9 mouse cellular contexts compared by ENCODE assay signal in genomic region chr16:8689979-8690656, GRCm38 (mm10). TPM values are rescaled to one million over a fixed set of nuclear protein-coding genes. Genes with fewer than 3 reads are reported as not detected.
DNase-seq lines count a peak whose midpoint lies in the region; ATAC-seq lines count a peak whose summit lies in the region.
"Had no signal": no experiment of that assay in that cellular context is flagged by ENCODE, and none has a peak within 500 bp of the region (broad histone marks: within the 10 kb centered on the region; RNA-seq: fewer than 3 reads in every experiment).

No protein-coding gene starts in this region.

- H3K9me3 ChIP-seq in midbrain, embryonic 16.5 days (replicated peaks; ENCODE audit: control insufficient read depth, low read length, poor library complexity, severe bottlenecking): no peaks in the 10 kb centered on the region
- no peaks in the 10 kb centered on the region for H3K9me3 ChIP-seq in midbrain, embryonic 10.5 days (replicated peaks)
- no peaks in the 10 kb centered on the region for H3K9me3 ChIP-seq in neural tube, embryonic 15.5 days (replicated peaks)

- peak; percentile 47 for DNase-seq in gastrocnemius, postnatal 10 days
- DNase-seq in gastrocnemius, adult 8-10 months (ENCODE audit: low spot score in 2 of 2): no peak
- no peak for DNase-seq in midbrain, embryonic 10.5 days (ENCODE audit: low spot score)
- DNase-seq in cerebellum, postnatal 14 days: peak; percentile 95 to 98
- no peak for DNase-seq in lung, postnatal 14 days
- no peak for DNase-seq in spleen, postnatal 14 days (ENCODE audit: low spot score in 2 of 2)

- no peak overlapping the region for H3K27ac ChIP-seq in midbrain, embryonic 16.5 days (ENCODE audit: low read length)
- no peak overlapping the region for H3K27ac ChIP-seq in midbrain, embryonic 10.5 days (replicated peaks)
- peak overlapping the region; percentile 37 for H3K27ac ChIP-seq in neural tube, embryonic 15.5 days (replicated peaks)

- no peaks in the 10 kb centered on the region for H3K27me3 ChIP-seq in midbrain, embryonic 16.5 days (ENCODE audit: control insufficient read depth, insufficient read depth, low read depth, low read length)
- H3K27me3 ChIP-seq in midbrain, embryonic 10.5 days (ENCODE audit: low read depth, poor library complexity, severe bottlenecking): no peaks in the 10 kb centered on the region
- H3K27me3 ChIP-seq in neural tube, embryonic 15.5 days (replicated peaks): no peaks in the 10 kb centered on the region
- H3K27me3 ChIP-seq: CH12.LX had no signal

- H3K36me3 ChIP-seq in midbrain, embryonic 16.5 days (ENCODE audit: control insufficient read depth, insufficient read depth, low read length): peaks cover 25% of the 10 kb centered on the region
- peaks cover 94% of the 10 kb centered on the region for H3K36me3 ChIP-seq in midbrain, embryonic 10.5 days
- peaks cover 68% of the 10 kb centered on the region for H3K36me3 ChIP-seq in neural tube, embryonic 15.5 days

- 78% methylated on average over 11 of the region's 11 CpGs for WGBS in midbrain, embryonic 16.5 days
- 96% methylated on average over 11 of the region's 11 CpGs for WGBS in midbrain, embryonic 10.5 days
- 74% methylated on average over 11 of the region's 11 CpGs for WGBS in neural tube, embryonic 15.5 days

- no peak overlapping the region for H3K4me2 ChIP-seq in midbrain, embryonic 16.5 days (ENCODE audit: low read length)
- no peak overlapping the region for H3K4me2 ChIP-seq in neural tube, embryonic 15.5 days

- peak; percentile 71 for ATAC-seq in midbrain, embryonic 16.5 days
- peak; percentile 54; the same call in 1 of the 2 replicates for ATAC-seq in neural tube, embryonic 15.5 days (ENCODE audit: low FRiP score)

- H3K4me1 ChIP-seq in midbrain, embryonic 16.5 days (ENCODE audit: control insufficient read depth, insufficient read depth, low read length): no peaks in the 10 kb centered on the region
- H3K4me1 ChIP-seq in midbrain, embryonic 10.5 days: no peaks in the 10 kb centered on the region
- no peaks in the 10 kb centered on the region; the same call in 1 of the 2 replicates for H3K4me1 ChIP-seq in neural tube, embryonic 15.5 days

- no peak overlapping the region for H3K4me3 ChIP-seq in midbrain, embryonic 16.5 days (ENCODE audit: low read depth, low read length)
- no peak overlapping the region for H3K4me3 ChIP-seq in midbrain, embryonic 10.5 days
- H3K4me3 ChIP-seq in neural tube, embryonic 15.5 days (replicated peaks): no peak overlapping the region

- no peak overlapping the region for H3K9ac ChIP-seq in midbrain, embryonic 16.5 days (ENCODE audit: low read depth, low read length)
- H3K9ac ChIP-seq in neural tube, embryonic 15.5 days (replicated peaks): no peak overlapping the region

RNA-seq across cellular contexts. Expression of gene Gm5767, which starts 9.5 kb away (rescaled TPM):
- total RNA-seq in gastrocnemius, postnatal 10 days (2021): not detected
- total RNA-seq in gastrocnemius, adult 8-10 months (2022): not detected
- polyA plus RNA-seq in midbrain, embryonic 16.5 days (2015; fragmentation: Nextera tagmentation; extraction: Ambion mirVana): not detected in 2 replicates
- polyA plus RNA-seq in midbrain, embryonic 10.5 days (2016; fragmentation: Nextera tagmentation; extraction: Ambion mirVana): not detected in 2 replicates
- not detected in 2 replicates for polyA plus RNA-seq in neural tube, embryonic 15.5 days (2015; fragmentation: Nextera tagmentation; extraction: Ambion mirVana)
- total RNA-seq: CH12.LX had no signal

RNA-seq across cellular contexts. Expression of gene Carhsp1, which starts 18.2 kb away (rescaled TPM):
- 10 to 100 TPM; 22.3 to 25.9 TPM for total RNA-seq in gastrocnemius, postnatal 10 days (2021)
- total RNA-seq in gastrocnemius, adult 8-10 months (2022): 1 to 10 TPM; 3.9 to 5.7 (median 5.3) TPM
- polyA plus RNA-seq in midbrain, embryonic 16.5 days (2015; fragmentation: Nextera tagmentation; extraction: Ambion mirVana): 157 and 181 TPM in 2 replicates
- 197 and 253 TPM in 2 replicates for polyA plus RNA-seq in midbrain, embryonic 10.5 days (2016; fragmentation: Nextera tagmentation; extraction: Ambion mirVana)
- polyA plus RNA-seq in neural tube, embryonic 15.5 days (2015; fragmentation: Nextera tagmentation; extraction: Ambion mirVana): 141 and 152 TPM in 2 replicates

RNA-seq across cellular contexts. Expression of gene Tmem186, which starts 52.6 kb away (rescaled TPM):
- total RNA-seq in gastrocnemius, postnatal 10 days (2021): 1 to 10 TPM; 8.6 to 9.2 TPM
- total RNA-seq in gastrocnemius, adult 8-10 months (2022): 10 to 100 TPM; 13.1 to 15.3 (median 14.2) TPM
- polyA plus RNA-seq in midbrain, embryonic 16.5 days (2015; fragmentation: Nextera tagmentation; extraction: Ambion mirVana): 23.3 and 24.6 TPM in 2 replicates
- 25.7 and 27.9 TPM in 2 replicates for polyA plus RNA-seq in midbrain, embryonic 10.5 days (2016; fragmentation: Nextera tagmentation; extraction: Ambion mirVana)
- polyA plus RNA-seq in neural tube, embryonic 15.5 days (2015; fragmentation: Nextera tagmentation; extraction: Ambion mirVana): 20.0 and 22.0 TPM in 2 replicates

RNA-seq across cellular contexts. Expression of gene Pmm2, which starts 52.6 kb away (rescaled TPM):
- total RNA-seq in gastrocnemius, postnatal 10 days (2021): 10 to 100 TPM; 29.1 to 30.7 TPM
- 10 to 100 TPM; 13.1 to 21.2 (median 16.5) TPM for total RNA-seq in gastrocnemius, adult 8-10 months (2022)
- 33.7 and 41.0 TPM in 2 replicates for polyA plus RNA-seq in midbrain, embryonic 16.5 days (2015; fragmentation: Nextera tagmentation; extraction: Ambion mirVana)
- 50.5 and 51.9 TPM in 2 replicates for polyA plus RNA-seq in midbrain, embryonic 10.5 days (2016; fragmentation: Nextera tagmentation; extraction: Ambion mirVana)
- polyA plus RNA-seq in neural tube, embryonic 15.5 days (2015; fragmentation: Nextera tagmentation; extraction: Ambion mirVana): 38.2 and 44.6 TPM in 2 replicates

Comparison
In these comparisons a context has a peak if more than half of its experiments do, and no peak if none do; other contexts are left out.
1. DNase-seq: peak in gastrocnemius, postnatal 10 days (single experiment) and cerebellum, postnatal 14 days (2 of 2); none in gastrocnemius, adult 8-10 months (0 of 2), midbrain, embryonic 10.5 days (single experiment), lung, postnatal 14 days (single experiment) and spleen, postnatal 14 days (0 of 2).